Mouse (Mus musculus) naive thymus-derived CD4-positive, alpha-beta T cell, adult 2 months (primary cell): ENCODE data around the gene Magea4.

Experiments used
- DNase-seq: peaks from one replicate; pipeline ENCODE4 v3.0.0-alpha.2; 2011; ENCODE audit warnings: low read depth

Magea4 gene

DNA sequence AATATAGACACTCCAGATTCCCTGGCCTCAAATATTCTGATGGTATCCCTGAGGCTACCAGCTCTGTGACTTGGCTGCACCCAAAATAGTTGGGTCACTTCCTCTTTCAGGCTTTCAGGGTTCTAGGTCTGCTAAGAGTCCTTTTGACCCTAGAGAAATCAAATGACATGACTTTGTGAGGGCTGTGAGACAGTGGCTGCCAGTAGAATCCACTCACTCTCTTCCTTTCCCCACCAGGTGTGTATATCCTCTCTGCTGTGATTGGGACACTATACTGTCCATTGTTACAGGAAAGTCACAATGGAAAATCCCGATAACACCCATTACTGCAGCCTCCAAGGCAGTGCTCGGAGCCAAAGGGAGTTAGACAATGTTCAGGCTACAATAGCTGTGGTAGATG lies at the start of gene Magea4:
TSS of gene Magea4 (plus strand) at position 301 of the 400 bp plus-strand sequence.
- no peak for DNase-seq

DNA sequence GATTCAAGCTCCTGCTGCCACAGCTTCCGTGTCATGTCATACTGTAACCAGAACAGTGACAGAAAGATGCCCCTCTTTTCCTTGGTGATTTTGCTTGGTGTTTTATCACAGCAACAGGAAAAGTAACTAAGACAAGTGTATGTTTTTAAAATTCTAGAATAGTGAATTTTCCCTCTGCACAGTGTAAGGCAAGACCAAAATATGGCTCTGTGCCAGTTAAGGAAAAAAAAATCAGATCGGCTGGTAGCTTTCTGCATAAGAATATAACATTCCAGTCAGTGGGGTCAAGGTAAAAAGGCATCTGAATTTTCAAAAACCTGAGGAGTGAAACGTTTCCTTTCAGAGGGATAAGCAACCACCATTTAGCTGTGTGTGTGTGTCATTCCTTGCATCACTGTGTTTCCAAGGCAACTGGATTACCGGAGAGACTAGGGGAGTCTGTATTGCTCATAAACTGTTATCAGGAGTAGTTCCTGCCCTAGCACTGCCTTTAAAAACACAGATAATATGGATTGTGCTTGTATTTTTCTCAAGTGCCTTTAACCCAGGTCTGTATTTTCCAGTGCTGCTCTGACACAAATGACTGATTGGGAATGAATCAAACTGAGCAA lies 18.8 kb upstream of the Magea4 start:
- DNase-seq: no peak

DNA sequence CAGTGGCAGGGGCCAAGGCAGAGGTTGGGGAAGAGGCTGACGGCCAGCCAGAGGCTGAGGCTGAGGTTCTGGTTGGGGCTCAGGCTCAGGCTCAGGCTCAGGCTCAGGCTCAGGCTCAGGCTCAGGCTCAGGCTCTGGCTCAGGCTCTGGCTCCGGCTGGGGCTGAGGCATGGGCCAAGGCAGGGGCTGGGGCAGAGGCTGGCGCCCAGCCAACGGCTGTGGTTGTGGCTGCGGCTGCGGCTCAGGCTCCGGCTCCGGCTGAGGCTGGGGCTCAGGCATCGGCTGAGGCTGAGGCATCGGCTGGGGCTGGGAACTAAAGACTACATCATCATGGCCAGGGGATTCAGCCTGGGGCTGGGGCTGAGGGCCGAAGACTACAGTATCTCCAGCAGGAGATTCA lies 48.8 kb downstream of the Magea4 start:
- DNase-seq: no peak
